Mouse (Mus musculus) MEL (cell line): ENCODE measurements around the gene Plcb1. TPM values are rescaled to one million over a fixed set of nuclear protein-coding genes. Genes with fewer than 3 reads are reported as not detected.

Experiments
- DNase-seq: peaks from one replicate; pipeline ENCODE4 v3.0.0; 2011; ENCODE audit warnings: low read depth, low spot score
- H3K27ac ChIP-seq: 2 replicates; pipeline ENCODE4 v1.5.1; 2012; ENCODE audit warnings: low read depth, mild to moderate bottlenecking, control low read depth, low read length, moderate library complexity; ENCODE audit not compliant: control insufficient read depth
- H3K27me3 ChIP-seq, 2 experiments: fragments of 150-350 bp in 1 of 2; sonication (generic) in 1 of 2; 2 replicates each; pipeline ENCODE4 v1.6.1; 2012; ENCODE audit warnings: low read length in 2 of 2, mild to moderate bottlenecking in 2 of 2, improper control_type of control experiment in 1 of 2, moderate library complexity in 1 of 2; ENCODE audit not compliant: insufficient read depth in 2 of 2, control insufficient read depth in 1 of 2
- H3K36me3 ChIP-seq, 2 experiments: 2 replicates each; pipeline ENCODE4 v1.6.1; 2012 to 2014; ENCODE audit warnings: low read length in 2 of 2, improper control_type of control experiment in 1 of 2, inconsistent platforms in 1 of 2, mild to moderate bottlenecking in 1 of 2; ENCODE audit not compliant: insufficient read depth in 2 of 2, control insufficient read depth in 1 of 2
- H3K4me1 ChIP-seq, 2 experiments: fragments of 150-350 bp in 1 of 2; sonication (generic) in 1 of 2; 2 replicates each; pipeline ENCODE4 v1.6.1; 2012; ENCODE audit warnings: low read length in 2 of 2, improper control_type of control experiment in 1 of 2, mild to moderate bottlenecking in 1 of 2; ENCODE audit not compliant: insufficient read depth in 2 of 2, control insufficient read depth in 1 of 2
- H3K4me3 ChIP-seq, 2 experiments: fragments of 150-350 bp in 1 of 2; sonication (generic) in 1 of 2; 2 replicates each; pipeline ENCODE4 v1.5.1; 2012; ENCODE audit warnings: low read depth in 2 of 2, low read length in 2 of 2, mild to moderate bottlenecking in 2 of 2, moderate library complexity in 2 of 2, control low read depth in 1 of 2, improper control_type of control experiment in 1 of 2; ENCODE audit not compliant: control insufficient read depth in 1 of 2, insufficient read depth in 1 of 2
- H3K79me2 ChIP-seq: 2 replicates; pipeline ENCODE4 v1.6.1; 2012; ENCODE audit warnings: mild to moderate bottlenecking, low read length, moderate library complexity; ENCODE audit not compliant: control insufficient read depth, poor library complexity, insufficient read depth
- H3K9ac ChIP-seq: 2 replicates; pipeline ENCODE4 v1.6.1; 2012; ENCODE audit warnings: low read depth, mild to moderate bottlenecking, control low read depth, low read length, moderate library complexity; ENCODE audit not compliant: control insufficient read depth, poor library complexity, severe bottlenecking
- H3K9me3 ChIP-seq: fragments of 150-350 bp; sonication (generic); replicated peaks from 2 replicates; pipeline ENCODE4 v1.6.1; 2012; ENCODE audit warnings: mild to moderate bottlenecking, low read length, improper control_type of control experiment, moderate library complexity; ENCODE audit not compliant: insufficient read depth
- BHLHE40 ChIP-seq: IDR thresholded peaks from 2 replicates; pipeline ENCODE4 v1.6.1; 2012; ENCODE audit warnings: low read depth, mild to moderate bottlenecking, inconsistent platforms, low read length, improper control_type of control experiment, borderline replicate concordance
- CHD1 ChIP-seq: IDR thresholded peaks from 2 replicates; pipeline ENCODE4 v1.6.1; 2012; ENCODE audit warnings: low read depth, mild to moderate bottlenecking, inconsistent platforms, low read length, improper control_type of control experiment
- ELF1 ChIP-seq: IDR thresholded peaks from 2 replicates; pipeline ENCODE4 v1.6.1; 2014; ENCODE audit warnings: low read depth, mild to moderate bottlenecking, inconsistent platforms, low read length, improper control_type of control experiment, moderate library complexity
- EP300 ChIP-seq, 2 experiments: IDR thresholded peaks; 2 replicates each; pipeline ENCODE4 v1.6.1; 2011; ENCODE audit warnings: improper control_type of control experiment in 2 of 2, low read length in 2 of 2, low read depth in 1 of 2, mild to moderate bottlenecking in 1 of 2
- ETS1 ChIP-seq: IDR thresholded peaks from 2 replicates; pipeline ENCODE4 v1.6.1; 2012; ENCODE audit warnings: low read depth, mild to moderate bottlenecking, inconsistent platforms, low read length, improper control_type of control experiment, moderate library complexity
- JUND ChIP-seq: IDR thresholded peaks from 2 replicates; pipeline ENCODE4 v1.6.1; 2011; ENCODE audit warnings: low read depth, mild to moderate bottlenecking, improper control_type of control experiment, low read length
- KAT2A ChIP-seq: conservative IDR thresholded peaks from 2 replicates; pipeline ENCODE4 v1.6.1; 2012; ENCODE audit warnings: low read depth, low read length, improper control_type of control experiment, inconsistent platforms
- MAFK ChIP-seq: IDR thresholded peaks from 2 replicates; pipeline ENCODE4 v1.6.1; 2011; ENCODE audit warnings: low read depth, mild to moderate bottlenecking, low read length, improper control_type of control experiment, borderline replicate concordance
- MAX ChIP-seq: IDR thresholded peaks from 2 replicates; pipeline ENCODE4 v1.6.1; 2011; ENCODE audit warnings: low read length, improper control_type of control experiment
- MEF2A ChIP-seq: IDR thresholded peaks from 2 replicates; pipeline ENCODE4 v1.6.1; 2014; ENCODE audit warnings: low read depth, mild to moderate bottlenecking, inconsistent platforms, low read length, improper control_type of control experiment; ENCODE audit not compliant: poor library complexity, insufficient replicate concordance, severe bottlenecking; ENCODE audit errors: extremely low read depth
- MXI1 ChIP-seq: IDR thresholded peaks from 2 replicates; pipeline ENCODE4 v1.6.1; 2011; ENCODE audit warnings: mild to moderate bottlenecking, low read depth, low read length, improper control_type of control experiment
- NELFE ChIP-seq: IDR thresholded peaks from 2 replicates; pipeline ENCODE4 v1.6.1; 2011; ENCODE audit warnings: low read depth, low read length, improper control_type of control experiment
- NRF1 ChIP-seq: IDR thresholded peaks from 2 replicates; pipeline ENCODE4 v1.6.1; 2014; ENCODE audit warnings: low read depth, mild to moderate bottlenecking, inconsistent platforms, low read length, improper control_type of control experiment, moderate library complexity; ENCODE audit not compliant: poor library complexity, insufficient read depth, severe bottlenecking
- POLR2AphosphoS2 ChIP-seq: IDR thresholded peaks from 2 replicates; pipeline ENCODE4 v1.6.1; 2011; ENCODE audit warnings: low read length, improper control_type of control experiment
- POLR2AphosphoS5 ChIP-seq: IDR thresholded peaks from 2 replicates; pipeline ENCODE4 v1.6.1; 2012; ENCODE audit warnings: low read depth, borderline replicate concordance, mild to moderate bottlenecking, inconsistent platforms, low read length, moderate library complexity, mixed read lengths
- RAD21 ChIP-seq: IDR thresholded peaks from 2 replicates; pipeline ENCODE4 v1.6.1; 2011; ENCODE audit warnings: mild to moderate bottlenecking, low read depth, low read length, improper control_type of control experiment
- RCOR1 ChIP-seq: IDR thresholded peaks from 2 replicates; pipeline ENCODE4 v1.6.1; 2012; ENCODE audit warnings: low read depth, mild to moderate bottlenecking, inconsistent platforms, low read length, improper control_type of control experiment
- SMC3 ChIP-seq: IDR thresholded peaks from 2 replicates; pipeline ENCODE4 v1.6.1; 2011; ENCODE audit warnings: low read depth, low read length, improper control_type of control experiment
- TCF12 ChIP-seq: IDR thresholded peaks from 2 replicates; pipeline ENCODE4 v1.6.1; 2014; ENCODE audit warnings: low read depth, mild to moderate bottlenecking, inconsistent platforms, low read length, improper control_type of control experiment, moderate library complexity
- ZC3H11A ChIP-seq: IDR thresholded peaks from 2 replicates; pipeline ENCODE4 v1.6.1; 2012; ENCODE audit warnings: low read depth, mild to moderate bottlenecking, inconsistent platforms, low read length, improper control_type of control experiment
- ZKSCAN1 ChIP-seq: IDR thresholded peaks from 2 replicates; pipeline ENCODE4 v1.6.1; 2012; ENCODE audit warnings: low read depth, mild to moderate bottlenecking, inconsistent platforms, low read length, improper control_type of control experiment, moderate library complexity
- ZNF384 ChIP-seq: IDR thresholded peaks from 2 replicates; pipeline ENCODE4 v1.6.1; 2012; ENCODE audit warnings: low read depth, mild to moderate bottlenecking, inconsistent platforms, low read length, improper control_type of control experiment
- polyA plus RNA-seq, 2 experiments: library from polyadenylated mRNA; stranded (reverse) in 1 of 2; unstranded in 1 of 2; fragments of >175 nt in 1 of 2; fragments of >200 nt in 1 of 2; gene quantifications; 2 replicates each; pipeline versions ENCODE4 v1.2.1 to v1.2.4; 2012; ENCODE audit warnings: low replicate concordance in 2 of 2, low read depth in 1 of 2; ENCODE audit not compliant: insufficient read length in 2 of 2, insufficient read depth in 1 of 2, missing spikeins in 1 of 2
- total RNA-seq: library from RNA; depleted of rRNA; stranded (reverse); fragments of 300-350 nt; gene quantifications from 2 replicates; pipeline ENCODE4 v1.2.3, GENCODE M21; 2012

Gene Plcb1
- total and polyA plus RNA-seq, 3 experiments, result not detected

- Histone ChIP-seq H3K27me3 (no peaks in the 10 kb centered on the region), H3K4me3 (no peak overlapping the region), H3K79me2 (no peaks in the 10 kb centered on the region), H3K27ac (no peak overlapping the region), H3K36me3 (no peaks in the 10 kb centered on the region)
- TF ChIP-seq POLR2AphosphoS5, result no peak
- no peak for TF ChIP-seq MAX
- TF ChIP-seq SMC3, result no peak
- no peak for TF ChIP-seq NRF1
- no peak for TF ChIP-seq POLR2AphosphoS2
- no peak for TF ChIP-seq ELF1
- no peak for TF ChIP-seq RCOR1
- TF ChIP-seq KAT2A, result no peak
- no peak for TF ChIP-seq ETS1
- TF ChIP-seq ZKSCAN1, result no peak
- no peak for TF ChIP-seq ZC3H11A
- TF ChIP-seq MEF2A, result no peak
- TF ChIP-seq MAFK, result no peak
- no peak for TF ChIP-seq RAD21
- no peak for TF ChIP-seq TCF12
- TF ChIP-seq JUND, result no peak
- no peak for TF ChIP-seq BHLHE40
- no peak for TF ChIP-seq NELFE
- no peak for TF ChIP-seq CHD1
- TF ChIP-seq MXI1, result no peak
- TF ChIP-seq, all 39 proteins: peak for 0
- DNase-seq, result no peak
- Histone ChIP-seq H3K9me3 (no peaks in the 10 kb centered on the region), H3K9ac (no peak overlapping the region), H3K4me1 (no peaks in the 10 kb centered on the region)
Observed at GRCm38 (mm10) chr2:135123695-135124343, 338.0 kb downstream of the Plcb1 start.

GRCm38 (mm10) chr2:135140576-135140975 is 354.7 kb downstream of the Plcb1 start:
- TF ChIP-seq MAX, result no peak
- no peak for TF ChIP-seq CHD1
- no peak for TF ChIP-seq ZNF384
- TF ChIP-seq POLR2AphosphoS5, result no peak
- TF ChIP-seq EP300 (IDR thresholded peaks at IDR 0.05; ENCODE audit: low read depth in 1 of 2, low read length in 2 of 2), result no peak
- Histone ChIP-seq H3K27me3 (no peaks in the 10 kb centered on the region), H3K4me1 (no peaks in the 10 kb centered on the region), H3K36me3 (no peaks in the 10 kb centered on the region), H3K27ac (no peak overlapping the region), H3K9me3 (no peaks in the 10 kb centered on the region), H3K4me3 (no peak overlapping the region), H3K9ac (no peak overlapping the region), H3K79me2 (no peaks in the 10 kb centered on the region)
- no peak for DNase-seq
